Mouse (Mus musculus): ENCODE measurements around the gene Ovol2.

GRCm38 (mm10) chr2:144295145-144295735, 36.7 kb downstream of the Ovol2 start:
- TF ChIP-seq POLR2A (IDR thresholded peaks at IDR 0.05; ENCODE audit: insufficient read depth, low read depth, low read length) (no peak), CTCF (IDR thresholded peaks at IDR 0.05; ENCODE audit: insufficient read depth, low read depth, low read length) (no peak)

Data from olfactory bulb, adult 2 months (tissue).